Mouse (Mus musculus): ENCODE data around the gene Tcl1b1.
"Not testable (repeated sequence)": the region's sequence is repeated elsewhere in the genome, so short reads cannot be mapped to it uniquely, and the experiment has no call there.

Gene Tcl1b1

DNA sequence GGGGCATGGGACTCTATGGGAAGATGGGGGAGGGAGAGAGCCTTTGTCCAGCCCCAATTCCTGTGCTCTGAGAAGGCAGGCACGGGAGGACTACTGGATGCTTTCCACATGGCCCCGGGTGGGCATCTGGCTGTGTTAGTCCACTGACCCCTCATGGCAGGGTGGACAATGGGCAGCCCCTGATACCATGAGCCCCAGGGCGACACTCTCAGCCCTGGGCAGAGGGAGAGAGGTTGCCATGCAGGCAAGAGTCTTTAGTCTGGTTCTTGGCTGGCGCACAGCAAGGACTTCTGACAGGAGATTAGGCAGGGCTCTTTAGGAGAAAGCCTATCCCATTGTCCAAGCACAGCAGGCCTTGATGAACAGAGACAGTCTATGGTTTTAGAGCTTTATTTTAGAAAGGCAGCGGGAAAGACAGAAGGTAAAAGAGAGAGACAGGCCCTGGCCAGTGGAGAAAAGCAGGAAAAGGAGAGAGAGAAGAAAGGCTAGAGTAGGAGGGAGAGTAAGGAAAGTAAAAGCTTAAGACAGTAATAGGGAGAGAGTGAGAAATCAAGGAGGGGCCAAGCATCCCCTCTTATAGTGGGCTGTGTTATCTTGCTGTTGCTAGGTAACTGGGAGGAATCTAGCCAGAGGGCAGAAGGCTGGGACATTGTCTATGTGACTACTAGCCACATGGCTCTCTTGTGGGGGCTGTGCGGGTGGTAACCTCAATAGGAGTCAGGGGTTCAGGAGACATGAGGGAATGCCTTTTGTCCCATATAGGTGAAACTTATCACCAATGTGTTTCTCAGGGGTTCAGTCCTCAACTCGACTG lies 40.4 kb downstream of the Tcl1b1 start:
- DNase-seq (ENCODE audit: low spot score in 2 of 2), result not testable (repeated sequence)

- DNase-seq (ENCODE audit: low spot score in 2 of 2), result not testable (repeated sequence)
These were observed 42.2 kb downstream of the Tcl1b1 start, which contains the start of gene Tcl1b4 for GRCm38 (mm10) chr12:105201657-105202056. TSS of gene Tcl1b4 (plus strand) at chr12:105201957.

GRCm38 (mm10) chr12:105207071-105207470 lies 47.6 kb downstream of the Tcl1b1 start:
- no peak for DNase-seq (ENCODE audit: low spot score in 2 of 2)

- DNase-seq (ENCODE audit: low spot score in 2 of 2), result no peak
These were observed 49.0 kb downstream of the Tcl1b1 start for GRCm38 (mm10) chr12:105208441-105208840.

DNA sequence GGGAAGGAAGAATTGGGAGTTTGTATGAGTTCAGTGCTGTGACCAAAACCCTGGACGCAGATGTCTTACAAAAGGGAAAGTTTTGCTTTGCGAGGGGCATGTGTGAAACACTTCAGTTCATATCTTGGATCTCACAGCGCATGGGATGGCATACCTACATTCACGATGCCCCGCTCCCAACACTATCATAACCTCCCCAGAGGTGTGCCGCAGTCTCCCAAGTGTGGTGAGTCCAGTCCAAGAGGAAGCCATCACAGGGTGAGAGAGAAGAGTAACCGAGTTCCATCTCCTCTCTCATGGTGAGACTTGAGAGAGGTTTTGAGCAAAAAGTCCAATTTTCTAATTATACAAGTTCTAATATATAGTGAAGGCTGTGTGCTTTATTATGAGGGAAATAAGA lies 49.7 kb downstream of the Tcl1b1 start:
- DNase-seq (ENCODE audit: low spot score in 2 of 2), result no peak

Measured in urinary bladder, adult 18-20 months (tissue).